Mouse (Mus musculus): ENCODE measurements around the gene Gm10322. TPM values are rescaled to one million over a fixed set of nuclear protein-coding genes. Genes with fewer than 3 reads are reported as not detected.

Gene Gm10322
- polyA plus RNA-seq, 1 experiment from 2014 or later = not detected

DNA sequence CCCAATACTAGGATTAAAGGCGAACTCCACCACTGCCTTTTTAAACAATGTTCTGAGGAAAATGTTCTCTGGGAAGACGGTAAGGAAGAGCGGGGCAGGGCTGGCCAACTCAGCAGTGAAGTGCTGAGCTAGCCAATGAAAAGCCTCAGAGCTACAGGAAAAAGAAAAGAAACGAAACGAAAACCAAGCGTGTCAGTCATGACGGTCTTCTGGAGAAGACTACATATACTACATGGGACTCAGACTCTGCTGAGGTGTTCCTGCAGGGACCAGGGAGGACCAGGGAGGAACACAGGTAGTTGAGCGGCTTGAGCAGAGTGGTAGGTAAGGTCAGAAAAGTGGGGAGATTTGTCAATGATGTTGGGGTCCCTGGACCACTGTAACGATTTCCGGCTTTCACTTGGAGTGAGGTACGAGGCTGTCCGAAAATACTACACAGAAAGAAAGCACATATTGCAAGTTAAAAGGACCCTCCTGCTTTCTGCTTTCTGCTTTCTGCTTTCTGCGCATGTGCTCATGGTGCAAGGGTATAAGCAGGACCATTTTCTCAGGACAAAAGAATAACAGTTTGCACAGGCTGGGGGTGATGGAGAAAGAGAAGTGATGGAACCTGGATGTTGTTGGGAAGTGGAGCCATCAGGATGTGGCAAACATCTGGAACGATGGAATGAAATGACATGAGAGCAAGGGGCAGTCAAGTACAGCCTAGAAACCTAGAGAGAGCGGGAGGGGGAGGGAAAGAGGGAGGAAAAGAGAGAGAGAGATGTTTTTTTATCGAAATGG is 21.1 kb downstream of the Gm10322 start:
- no peaks in the 10 kb centered on the region for H3K9me3 ChIP-seq
- WGBS = 82% methylated on average over 16 of the region's 16 CpGs
- H3K27me3 ChIP-seq = no peaks in the 10 kb centered on the region
- no peak for ATAC-seq (ENCODE audit: low FRiP score)
- no peak overlapping the region for H3K4me3 ChIP-seq (replicated peaks)
- no peak overlapping the region for H3K9ac ChIP-seq
- no peaks in the 10 kb centered on the region for H3K4me1 ChIP-seq
- no peak overlapping the region for H3K4me2 ChIP-seq
- H3K36me3 ChIP-seq (replicated peaks) = no peaks in the 10 kb centered on the region
- H3K27ac ChIP-seq = no peak overlapping the region

DNA sequence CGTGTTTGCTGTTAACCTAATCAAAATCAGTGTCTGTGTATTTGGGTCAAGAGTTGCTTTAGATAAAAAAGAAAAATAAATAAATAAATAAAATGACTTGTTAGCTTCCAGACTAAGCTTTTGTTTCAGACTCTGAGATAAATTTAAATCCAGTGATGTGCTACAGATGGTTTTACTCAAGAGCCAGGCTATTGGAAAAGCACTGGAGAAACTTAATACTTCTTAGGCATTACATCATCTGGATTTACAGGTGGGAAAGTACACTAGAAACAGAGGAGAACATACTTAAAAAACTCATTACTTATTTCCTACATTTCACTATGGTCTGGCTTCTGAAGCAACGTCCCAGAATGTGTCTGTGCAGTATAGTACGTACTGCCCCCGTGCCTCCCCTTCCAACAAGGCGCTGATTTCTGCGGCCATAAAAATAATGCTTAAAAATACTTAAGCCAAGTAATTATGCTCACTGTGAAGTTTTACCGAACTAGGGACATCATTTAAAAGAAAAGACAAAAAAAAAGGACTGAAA is 21.8 kb downstream of the Gm10322 start:
- Histone ChIP-seq H3K9me3 (no peaks in the 10 kb centered on the region), H3K4me3 (replicated peaks) (no peak overlapping the region), H3K36me3 (replicated peaks) (no peaks in the 10 kb centered on the region), H3K27me3 (no peaks in the 10 kb centered on the region), H3K4me2 (no peak overlapping the region), H3K4me1 (no peaks in the 10 kb centered on the region), H3K9ac (no peak overlapping the region), H3K27ac (no peak overlapping the region)
- ATAC-seq (ENCODE audit: low FRiP score) = no peak
- 86% methylated on average over 7 of the region's 7 CpGs for WGBS

DNA sequence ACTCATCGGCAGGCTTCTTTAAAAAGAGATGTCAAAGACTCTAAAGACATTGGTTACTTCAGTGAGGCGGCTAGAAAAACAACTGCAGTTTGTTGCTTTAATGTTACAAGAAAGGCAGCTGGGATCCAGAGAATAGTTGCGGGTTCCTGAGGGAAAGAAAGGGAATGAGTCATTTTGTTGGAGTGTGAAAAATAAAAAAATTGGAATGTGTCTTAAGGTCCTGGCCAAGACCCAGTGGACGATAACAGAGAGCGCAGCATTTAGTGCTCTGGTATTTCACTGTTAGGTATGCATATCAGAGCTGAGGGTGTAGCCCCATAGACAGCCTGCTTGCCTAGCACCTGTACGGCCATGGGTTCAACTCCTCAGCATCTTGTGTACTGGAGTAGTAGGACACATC is 22.7 kb downstream of the Gm10322 start:
- Histone ChIP-seq H3K27me3 (no peaks in the 10 kb centered on the region), H3K4me1 (no peaks in the 10 kb centered on the region), H3K4me3 (replicated peaks) (no peak overlapping the region), H3K9me3 (no peaks in the 10 kb centered on the region), H3K36me3 (replicated peaks) (no peaks in the 10 kb centered on the region), H3K9ac (no peak overlapping the region), H3K27ac (no peak overlapping the region), H3K4me2 (no peak overlapping the region)
- no peak for ATAC-seq (ENCODE audit: low FRiP score)
- WGBS = 78% methylated on average over 6 of the region's 6 CpGs

DNA sequence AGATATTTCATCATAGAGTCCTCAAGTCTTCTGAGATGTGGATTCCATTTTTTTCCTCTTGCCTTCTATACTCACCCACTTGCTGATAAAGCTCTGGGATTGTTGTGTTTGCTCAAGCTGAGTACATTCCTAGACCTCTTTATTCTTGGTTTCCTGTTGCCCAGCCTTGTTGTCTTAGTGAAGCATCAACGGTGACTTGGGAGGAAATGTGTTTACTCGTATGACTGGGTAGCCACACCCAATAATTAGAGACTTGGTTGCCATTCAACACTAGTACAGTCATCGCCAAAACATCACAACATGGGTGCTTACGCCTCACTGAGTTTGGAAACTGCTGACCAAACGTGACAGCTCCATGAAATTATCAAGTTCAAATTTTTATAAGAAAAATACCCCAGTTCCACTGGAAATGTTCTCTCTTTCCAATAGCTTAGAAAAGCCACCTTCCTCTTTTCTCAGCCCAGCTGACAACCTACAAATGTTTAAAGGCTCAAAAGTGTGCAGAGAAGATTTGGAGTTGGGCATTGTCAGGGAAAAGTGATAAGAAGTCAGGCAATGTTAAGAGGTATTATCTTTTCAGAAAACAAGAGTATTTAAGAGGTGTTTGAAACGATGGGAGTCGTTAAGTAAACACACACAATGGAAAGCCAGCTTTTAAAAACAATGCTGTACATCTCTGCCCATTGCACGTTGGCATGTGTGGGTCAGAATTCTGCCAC is 27.0 kb downstream of the Gm10322 start:
- H3K36me3 ChIP-seq (replicated peaks) = no peaks in the 10 kb centered on the region
- H3K27me3 ChIP-seq = no peaks in the 10 kb centered on the region
- no peak overlapping the region for H3K27ac ChIP-seq
- 76% methylated on average over 8 of the region's 8 CpGs for WGBS
- H3K4me2 ChIP-seq = no peak overlapping the region
- no peak for ATAC-seq (ENCODE audit: low FRiP score)
- no peaks in the 10 kb centered on the region for H3K9me3 ChIP-seq
- H3K9ac ChIP-seq = no peak overlapping the region
- H3K4me1 ChIP-seq = no peaks in the 10 kb centered on the region
- no peak overlapping the region for H3K4me3 ChIP-seq (replicated peaks)

DNA sequence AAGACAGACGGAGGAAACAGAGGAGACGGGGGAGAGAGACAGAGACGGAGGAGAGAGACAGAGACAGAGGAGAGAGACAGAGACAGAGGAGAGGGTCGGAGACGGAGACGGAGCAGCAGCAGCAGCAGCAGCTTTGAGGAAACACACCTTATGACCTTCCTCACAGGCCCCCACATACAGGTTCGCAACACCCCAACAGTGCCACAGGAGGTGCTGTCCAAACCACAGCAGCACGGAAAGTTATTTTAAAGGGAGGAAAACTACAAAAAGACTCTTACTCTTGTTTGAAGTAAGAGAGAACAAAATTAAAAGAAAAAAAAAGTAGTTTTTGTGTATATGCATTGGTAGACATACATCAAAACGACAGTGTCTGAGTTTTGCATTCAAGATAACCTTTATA is 27.8 kb downstream of the Gm10322 start:
- Histone ChIP-seq H3K9ac (no peak overlapping the region), H3K27me3 (no peaks in the 10 kb centered on the region), H3K36me3 (replicated peaks) (no peaks in the 10 kb centered on the region), H3K4me3 (replicated peaks) (no peak overlapping the region), H3K4me1 (no peaks in the 10 kb centered on the region), H3K4me2 (no peak overlapping the region), H3K27ac (no peak overlapping the region), H3K9me3 (no peaks in the 10 kb centered on the region)
- WGBS = 89% methylated on average over 9 of the region's 9 CpGs
- ATAC-seq (ENCODE audit: low FRiP score) = no peak

DNA sequence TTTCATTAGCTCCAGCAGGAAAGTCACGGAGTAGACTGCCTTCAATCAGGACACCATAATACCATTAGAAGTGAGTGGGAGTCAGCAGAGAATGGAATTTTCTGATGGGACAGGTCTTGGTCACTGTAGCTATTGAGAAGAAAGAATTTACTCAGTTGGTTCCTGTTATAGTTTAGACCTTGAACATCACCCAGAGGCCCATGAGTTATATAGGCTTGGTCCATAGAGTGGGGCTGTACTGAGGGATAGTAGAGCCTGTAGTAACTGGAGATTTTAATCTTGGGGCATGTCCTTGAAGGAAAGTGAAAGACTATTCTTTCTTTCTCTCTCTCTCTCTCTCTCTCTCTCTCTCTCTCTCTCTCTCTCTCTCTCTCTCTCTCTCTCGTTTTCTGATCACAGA is 28.8 kb downstream of the Gm10322 start:
- WGBS = 72% methylated on average over 2 of the region's 2 CpGs
- no peak for ATAC-seq (ENCODE audit: low FRiP score)
- H3K4me1 ChIP-seq = no peaks in the 10 kb centered on the region

DNA sequence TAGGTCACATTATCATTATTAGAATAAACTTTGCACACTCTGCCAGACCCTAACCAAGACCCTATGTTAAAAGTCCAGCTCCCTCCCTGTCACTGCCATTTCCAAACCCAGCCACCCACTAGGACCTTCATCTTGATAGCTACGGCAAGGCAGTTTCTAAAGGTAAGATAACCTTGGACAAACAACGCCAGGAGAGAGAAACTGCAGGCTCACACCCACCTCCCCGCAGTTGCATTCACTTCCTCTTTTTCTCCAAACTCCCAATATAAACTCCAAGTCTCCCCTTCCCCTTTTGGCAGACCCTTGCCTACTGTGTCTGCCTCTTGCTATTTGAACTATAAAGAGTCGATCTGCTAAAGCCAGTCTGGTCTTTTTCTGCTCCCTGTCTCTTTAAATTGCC is 29.3 kb downstream of the Gm10322 start:
- Histone ChIP-seq H3K36me3 (replicated peaks) (no peaks in the 10 kb centered on the region), H3K9ac (no peak overlapping the region)
- no peak for ATAC-seq (ENCODE audit: low FRiP score)

More for the DNA sequence above, 28.8 kb downstream of the Gm10322 start:
- Histone ChIP-seq H3K9me3 (no peaks in the 10 kb centered on the region), H3K9ac (no peak overlapping the region), H3K4me3 (replicated peaks) (no peak overlapping the region), H3K4me2 (no peak overlapping the region), H3K27ac (no peak overlapping the region), H3K36me3 (replicated peaks) (no peaks in the 10 kb centered on the region), H3K27me3 (no peaks in the 10 kb centered on the region)

DNA sequence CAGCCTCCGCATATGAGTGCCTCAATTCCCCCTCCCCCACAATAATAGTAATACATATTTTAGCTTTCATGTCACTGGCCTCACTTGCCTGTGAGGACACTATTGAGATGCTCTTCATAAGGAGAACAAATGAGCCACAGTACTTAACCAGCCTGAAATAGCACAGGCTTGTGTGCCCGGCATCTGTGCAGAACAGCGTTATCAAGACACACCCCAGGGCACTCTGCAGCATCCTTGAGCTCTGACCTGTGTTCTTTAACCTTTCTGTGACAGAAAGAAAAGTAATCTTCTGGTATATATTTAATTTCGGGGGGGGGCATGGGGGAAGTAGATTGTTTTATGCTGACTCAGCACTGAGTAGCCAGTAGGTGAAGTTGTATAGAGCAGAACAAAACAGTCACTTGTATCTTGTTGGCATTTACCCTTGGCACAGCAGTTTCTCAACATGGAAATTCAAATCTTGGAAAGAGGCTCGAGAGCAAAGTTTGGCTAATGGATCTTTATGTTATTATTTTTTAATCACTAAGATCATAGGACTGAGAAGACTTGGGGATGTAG is 31.0 kb downstream of the Gm10322 start:
- H3K9me3 ChIP-seq = no peaks in the 10 kb centered on the region
- no peaks in the 10 kb centered on the region for H3K36me3 ChIP-seq (replicated peaks)
- 87% methylated on average over 5 of the region's 5 CpGs for WGBS
- no peak for ATAC-seq (ENCODE audit: low FRiP score)
- no peak overlapping the region for H3K9ac ChIP-seq
- no peak overlapping the region for H3K4me2 ChIP-seq
- no peak overlapping the region for H3K4me3 ChIP-seq (replicated peaks)
- no peaks in the 10 kb centered on the region for H3K27me3 ChIP-seq
- H3K4me1 ChIP-seq = no peaks in the 10 kb centered on the region
- no peak overlapping the region for H3K27ac ChIP-seq

More for the DNA sequence above, 29.3 kb downstream of the Gm10322 start:
- WGBS = 98% methylated on average over 4 of the region's 4 CpGs
- H3K27ac ChIP-seq = no peak overlapping the region
- no peak overlapping the region for H3K4me2 ChIP-seq
- no peaks in the 10 kb centered on the region for H3K27me3 ChIP-seq
- H3K4me3 ChIP-seq (replicated peaks) = no peak overlapping the region
- H3K9me3 ChIP-seq = no peaks in the 10 kb centered on the region
- no peaks in the 10 kb centered on the region for H3K4me1 ChIP-seq

DNA sequence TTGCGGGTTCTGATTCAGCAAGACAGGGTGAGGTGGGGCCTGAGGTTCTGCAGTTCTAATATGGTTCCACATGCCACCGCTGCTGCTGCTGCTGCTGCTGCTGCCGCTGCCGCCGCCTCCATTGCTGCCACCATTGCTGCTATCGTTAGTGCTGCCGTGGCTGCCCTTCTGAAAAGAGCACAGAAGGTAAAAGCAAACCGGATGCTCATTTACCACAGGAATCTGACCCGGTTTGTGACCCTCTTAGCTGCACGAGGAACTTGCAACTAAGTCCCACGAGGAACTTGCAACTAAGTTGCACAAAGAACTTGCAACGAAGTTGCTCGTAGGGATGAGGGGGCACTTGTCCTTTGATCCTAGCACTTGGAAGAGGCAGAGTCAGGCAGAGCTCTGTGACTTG is 40.9 kb downstream of the Gm10322 start:
- H3K4me2 ChIP-seq = no peak overlapping the region
- 78% methylated on average over 13 of the region's 13 CpGs for WGBS
- H3K4me1 ChIP-seq = no peaks in the 10 kb centered on the region

DNA sequence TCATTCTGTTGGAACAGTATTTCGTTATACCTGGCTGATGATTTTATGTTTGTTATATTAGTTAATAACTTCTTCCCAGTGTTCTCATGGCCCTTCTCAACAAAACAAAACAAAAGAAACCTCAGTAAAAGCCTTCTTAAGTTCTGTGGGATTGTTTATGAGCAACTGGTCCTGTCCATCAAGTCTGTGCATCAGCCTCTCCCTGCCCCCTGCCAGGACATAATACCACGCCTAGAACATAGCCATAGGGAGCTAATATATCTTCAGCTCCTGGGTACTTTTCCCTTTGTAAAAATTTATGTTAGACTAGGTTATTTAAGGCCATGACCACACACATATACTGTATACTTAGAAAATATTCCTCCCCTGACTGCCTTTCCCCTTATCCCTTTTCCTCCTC is 48.9 kb downstream of the Gm10322 start:
- 77% methylated on average over 2 of the region's 2 CpGs for WGBS

More for the DNA sequence above, 40.9 kb downstream of the Gm10322 start:
- Histone ChIP-seq H3K9ac (no peak overlapping the region), H3K36me3 (replicated peaks) (no peaks in the 10 kb centered on the region), H3K9me3 (no peaks in the 10 kb centered on the region), H3K27me3 (no peaks in the 10 kb centered on the region), H3K4me3 (replicated peaks) (no peak overlapping the region), H3K27ac (no peak overlapping the region)
- no peak for ATAC-seq (ENCODE audit: low FRiP score)

DNA sequence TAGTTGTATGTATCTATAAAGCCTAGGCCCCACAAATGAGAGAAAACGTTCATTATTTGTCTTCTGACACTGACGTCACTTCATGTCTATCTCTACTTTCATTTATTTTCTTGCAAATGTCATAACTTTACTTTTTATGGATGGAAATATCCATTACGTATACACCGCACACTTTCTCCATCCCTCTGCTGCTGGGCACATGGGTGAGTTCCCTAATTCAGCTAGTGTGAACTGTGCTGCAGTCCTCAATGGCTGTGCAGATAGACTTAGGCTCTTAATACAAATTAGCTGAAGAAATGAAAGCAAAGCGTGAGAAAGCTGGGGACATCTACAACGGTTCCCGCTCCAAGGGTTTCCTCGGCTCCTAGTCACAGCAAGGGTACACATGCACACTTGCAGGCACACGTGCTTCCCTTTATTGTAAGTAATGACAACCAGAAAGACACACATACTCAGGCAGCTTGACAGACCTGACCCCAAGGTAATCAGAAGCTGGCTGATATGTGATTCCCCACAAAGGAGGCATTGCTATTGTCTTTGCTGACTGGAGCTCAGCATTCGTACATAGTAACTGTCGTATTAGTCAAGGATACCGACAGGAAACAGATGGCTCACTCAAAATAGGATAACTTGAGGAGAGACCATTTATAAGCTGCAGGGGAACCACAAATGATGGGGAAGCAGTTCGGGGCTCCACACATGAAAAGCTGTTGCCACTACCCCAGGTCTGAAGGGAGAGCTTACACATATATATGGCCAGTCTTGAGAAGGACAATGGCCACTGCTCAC is 49.8 kb downstream of the Gm10322 start:
- Histone ChIP-seq H3K27me3 (no peaks in the 10 kb centered on the region), H3K9ac (no peak overlapping the region), H3K4me1 (no peaks in the 10 kb centered on the region), H3K27ac (no peak overlapping the region), H3K4me3 (replicated peaks) (no peak overlapping the region), H3K36me3 (replicated peaks) (no peaks in the 10 kb centered on the region), H3K4me2 (no peak overlapping the region), H3K9me3 (no peaks in the 10 kb centered on the region)
- ATAC-seq (ENCODE audit: low FRiP score) = no peak
- 80% methylated on average over 13 of the region's 13 CpGs for WGBS

More for the DNA sequence above, 48.9 kb downstream of the Gm10322 start:
- H3K4me3 ChIP-seq (replicated peaks) = no peak overlapping the region
- H3K27ac ChIP-seq = no peak overlapping the region
- no peaks in the 10 kb centered on the region for H3K9me3 ChIP-seq
- no peak overlapping the region for H3K4me2 ChIP-seq
- no peak for ATAC-seq (ENCODE audit: low FRiP score)
- H3K4me1 ChIP-seq = no peaks in the 10 kb centered on the region
- H3K27me3 ChIP-seq = no peaks in the 10 kb centered on the region
- no peak overlapping the region for H3K9ac ChIP-seq
- no peaks in the 10 kb centered on the region for H3K36me3 ChIP-seq (replicated peaks)

Measured in forebrain, embryonic 12.5 days (tissue).